Mouse (Mus musculus): ENCODE data around the gene Utp11.
"Not testable (repeated sequence)": the region's sequence is repeated elsewhere in the genome, so short reads cannot be mapped to it uniquely, and the experiment has no call there.

Utp11 gene

DNA sequence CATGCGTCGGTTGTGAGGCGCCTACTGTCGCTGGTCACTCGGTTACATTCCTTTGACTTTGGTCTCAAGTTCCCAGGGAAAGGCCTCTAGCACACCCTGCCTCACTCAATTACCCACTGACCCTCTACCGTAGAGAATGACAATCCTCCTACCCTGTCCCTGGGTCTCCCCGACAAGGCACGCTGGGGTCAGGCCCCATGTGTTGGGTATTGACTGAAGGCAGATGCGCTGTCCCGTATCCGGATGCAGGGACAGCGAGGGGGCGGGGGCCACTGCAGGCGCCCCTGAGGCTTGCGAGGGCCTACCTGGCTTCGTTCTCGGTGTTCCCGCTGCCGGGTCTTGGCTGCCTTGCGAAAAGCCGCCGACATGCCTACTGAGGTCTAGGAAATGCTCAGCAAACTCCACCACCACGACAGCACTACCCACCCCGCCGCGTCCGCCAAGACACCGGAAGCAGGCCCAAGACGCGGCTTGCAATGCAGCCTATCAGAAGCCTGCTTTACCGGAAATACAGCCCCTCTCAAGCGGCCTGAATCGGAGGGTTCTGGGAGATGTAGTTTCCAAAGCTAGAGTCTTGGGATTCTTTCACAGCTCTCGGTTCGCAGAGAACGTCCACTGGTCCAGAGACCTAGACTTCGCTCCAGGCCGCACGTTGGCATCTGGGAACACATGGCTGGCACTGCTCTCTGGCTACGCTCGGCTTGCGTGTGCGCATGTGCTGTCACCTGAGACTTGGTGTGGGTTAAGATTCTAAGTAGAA, at the start of gene Utp11:
Gene Utp11, minus strand, starts transcription at position 466 of the 760 bp plus-strand sequence.
- peak; percentile 87 for DNase-seq (ENCODE audit: low spot score)

DNA sequence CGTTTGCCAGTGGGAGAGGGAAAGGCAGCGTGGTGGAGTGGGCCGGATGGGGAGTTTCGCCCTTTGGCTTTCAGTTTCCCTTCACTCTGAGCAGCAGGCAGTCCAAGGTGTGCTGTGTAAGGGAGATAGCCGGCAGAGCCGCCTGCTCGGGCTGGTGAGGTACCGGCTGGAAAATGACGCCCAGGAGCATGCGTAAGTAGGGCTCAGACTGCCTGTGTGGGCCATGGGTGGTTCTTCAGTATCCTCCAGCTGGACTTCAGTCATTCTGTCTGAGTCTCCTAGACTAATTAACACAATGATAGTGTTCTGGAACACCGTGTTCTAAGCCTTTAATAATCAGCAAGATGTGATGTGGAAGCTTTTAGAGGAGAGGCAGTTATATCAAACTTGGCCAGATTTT, 49.4 kb upstream of the Utp11 start:
- no peak for DNase-seq (ENCODE audit: low spot score)

GRCm38 (mm10) chr4:124741376-124742343, 48.3 kb upstream of the Utp11 start, which contains the start of gene Inpp5b:
TSS of gene Inpp5b (plus strand) at chr4:124741850.
- DNase-seq (ENCODE audit: low spot score) = peak; percentile 82

DNA sequence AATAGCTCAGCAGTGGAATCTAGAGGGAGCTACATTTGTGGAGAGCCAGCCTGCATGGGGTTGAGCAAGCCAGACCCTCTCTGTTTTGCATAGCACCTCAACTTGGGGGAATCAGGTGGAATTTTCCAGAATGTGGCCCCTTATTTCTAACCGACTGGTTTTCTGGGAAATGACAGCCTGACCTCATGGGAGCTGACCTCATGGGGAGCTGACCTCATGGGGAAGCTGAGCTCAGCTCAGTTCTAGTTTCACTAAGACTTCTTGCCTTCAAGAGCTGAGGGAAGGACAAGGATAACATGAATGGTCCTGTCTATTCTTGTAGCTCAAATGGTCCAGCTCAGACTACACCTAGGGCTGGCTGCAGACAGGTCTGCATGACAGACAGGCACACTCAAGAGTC, 45.4 kb upstream of the Utp11 start:
- no peak for DNase-seq (ENCODE audit: low spot score)

DNA sequence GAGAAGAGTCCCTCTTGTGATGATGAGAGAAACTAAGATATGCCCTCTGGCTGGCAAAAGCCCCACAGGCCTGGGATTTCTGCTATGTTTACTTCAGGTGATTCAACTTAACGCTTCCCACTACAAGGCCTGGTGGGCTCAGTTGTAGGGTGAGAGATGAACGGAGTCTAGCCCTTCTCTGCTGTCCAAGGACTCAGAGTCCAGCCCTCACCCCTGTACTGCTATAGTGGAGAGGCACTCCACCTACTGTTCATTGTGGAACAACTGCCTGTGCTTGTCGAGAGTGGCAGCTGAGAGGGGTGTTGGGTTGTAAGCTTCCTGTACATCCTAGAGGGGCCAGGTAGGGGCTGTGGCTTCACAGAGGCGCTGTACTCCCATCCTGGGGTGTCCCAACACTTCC, 44.6 kb upstream of the Utp11 start:
- DNase-seq (ENCODE audit: low spot score) = no peak

DNA sequence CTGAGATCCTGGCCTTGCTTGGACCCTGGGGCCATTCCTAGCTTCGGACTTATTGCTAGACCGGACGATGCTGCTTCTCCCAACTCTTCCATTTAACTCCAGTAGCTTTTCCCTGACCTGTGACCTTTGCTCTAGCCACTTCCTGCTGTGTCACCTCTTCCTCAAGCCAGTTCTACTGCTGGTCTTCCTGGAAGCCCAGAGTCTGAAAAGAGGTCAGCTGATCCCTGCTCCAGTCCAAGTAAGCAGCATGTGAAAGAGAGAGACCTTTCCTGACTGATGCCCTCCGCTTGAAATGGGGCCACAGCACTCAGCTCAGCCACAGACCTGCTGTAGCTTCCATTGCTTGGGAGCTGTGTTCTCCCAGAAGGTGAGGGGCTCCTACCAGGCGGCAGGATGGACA, 44.1 kb upstream of the Utp11 start:
- DNase-seq (ENCODE audit: low spot score) = no peak

DNA sequence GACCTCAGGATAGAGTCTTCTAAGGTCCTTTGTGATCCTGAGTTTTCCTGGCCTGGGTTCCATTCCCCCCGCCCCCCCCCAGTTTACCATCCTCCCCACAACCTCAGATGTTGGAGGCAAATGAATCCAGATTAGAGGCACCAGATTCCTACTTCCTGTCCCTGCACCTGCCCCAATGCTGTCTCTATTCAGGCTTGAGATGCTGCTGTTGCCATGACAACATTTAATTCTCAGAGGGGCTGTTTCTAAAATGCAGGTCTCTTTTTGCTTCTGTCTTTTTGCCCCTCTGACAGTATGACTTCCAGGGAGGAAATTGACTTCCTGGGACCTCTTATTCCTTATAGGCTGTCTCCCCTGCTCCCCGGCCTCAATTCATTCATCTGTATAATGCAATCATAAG, 43.6 kb upstream of the Utp11 start:
- no peak for DNase-seq (ENCODE audit: low spot score)

DNA sequence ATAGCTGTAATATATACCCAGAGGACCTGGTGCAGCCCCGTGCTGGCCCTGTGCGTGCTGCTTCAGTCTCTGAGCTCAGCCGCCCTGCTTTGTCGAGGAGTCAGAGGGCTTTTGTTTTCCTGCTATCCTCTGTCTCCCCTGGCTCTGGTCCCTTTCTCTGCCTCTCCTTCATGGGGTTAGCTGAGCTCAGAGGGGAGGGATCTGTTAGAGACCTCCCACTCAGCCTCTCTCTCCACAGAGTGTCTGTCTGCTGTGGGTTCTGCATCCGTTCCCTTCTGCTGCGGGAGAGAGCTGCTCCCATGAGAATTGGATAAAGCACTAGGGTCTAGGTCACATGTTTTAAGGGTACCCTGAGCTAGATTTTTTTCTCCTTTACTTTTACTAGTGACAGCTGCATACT, 32.7 kb upstream of the Utp11 start:
- DNase-seq (ENCODE audit: low spot score) = no peak

DNA sequence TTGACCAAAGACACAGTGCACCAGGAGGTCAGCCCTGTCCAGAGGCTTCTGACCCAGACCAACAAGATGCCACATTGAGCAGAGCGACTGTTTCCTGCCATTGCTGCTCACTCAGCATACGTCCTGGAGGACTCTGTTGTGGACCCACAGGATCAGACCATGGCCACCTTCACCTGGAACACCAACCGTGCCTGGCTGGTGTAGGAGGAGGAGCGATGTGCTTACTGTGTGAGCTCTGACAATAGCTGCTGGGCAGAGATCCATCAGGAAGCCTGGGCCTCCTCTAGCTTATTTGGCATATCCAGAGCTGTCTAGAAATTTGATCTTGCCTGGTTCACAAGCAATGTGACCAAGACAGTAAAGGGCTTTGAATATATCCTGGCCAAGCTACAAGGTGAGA, 25.7 kb upstream of the Utp11 start:
- no peak for DNase-seq (ENCODE audit: low spot score)

DNA sequence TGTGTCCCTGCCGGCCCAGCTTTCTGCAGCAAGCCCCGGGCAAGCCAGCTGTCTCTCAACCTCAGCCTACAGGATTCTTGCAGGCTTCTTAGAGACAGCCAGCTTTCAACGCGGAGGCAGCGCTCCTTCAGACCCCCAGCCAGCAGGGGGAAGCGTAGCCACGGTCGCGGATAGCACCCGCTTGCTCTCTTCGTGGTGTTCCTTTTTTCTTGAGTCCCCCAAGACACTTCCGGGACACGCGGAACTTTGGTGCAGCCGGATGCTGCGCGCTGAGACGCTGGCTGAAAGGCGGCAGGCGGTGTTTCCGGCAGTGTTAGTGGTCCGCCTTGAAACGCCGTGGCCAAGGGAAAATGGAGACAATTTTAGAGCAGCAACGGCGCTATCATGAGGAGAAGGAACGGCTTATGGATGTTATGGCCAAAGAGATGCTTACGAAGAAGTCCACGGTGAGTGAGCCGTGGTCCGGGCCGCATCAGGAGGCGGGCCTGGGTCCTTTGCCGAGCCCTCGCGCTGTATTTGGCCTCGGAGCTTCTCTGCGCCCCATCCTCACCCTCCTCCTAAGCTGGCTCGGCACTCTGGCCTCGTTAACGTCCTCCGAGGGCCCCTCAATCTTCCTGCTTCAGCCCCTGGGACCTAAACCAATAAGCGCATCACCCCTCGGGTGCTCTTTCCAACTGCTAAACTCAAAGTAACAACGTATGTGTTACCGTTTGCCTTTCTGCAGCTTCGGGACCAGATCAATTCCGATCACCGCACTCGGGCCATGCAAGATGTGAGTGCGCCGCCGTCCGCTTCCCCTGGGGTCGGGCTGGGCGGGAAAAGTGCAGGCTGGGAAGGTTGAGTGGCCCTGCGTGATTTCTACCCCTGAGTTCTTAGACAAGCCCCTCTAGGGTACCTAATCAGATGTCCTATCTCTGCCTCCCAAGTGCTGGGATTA, 21.4 kb upstream of the Utp11 start, which contains the start of gene Sf3a3:
Gene Sf3a3, plus strand, starts transcription at position 232 of the 937 bp plus-strand sequence.
- DNase-seq (ENCODE audit: low spot score) = peak; percentile 93

DNA sequence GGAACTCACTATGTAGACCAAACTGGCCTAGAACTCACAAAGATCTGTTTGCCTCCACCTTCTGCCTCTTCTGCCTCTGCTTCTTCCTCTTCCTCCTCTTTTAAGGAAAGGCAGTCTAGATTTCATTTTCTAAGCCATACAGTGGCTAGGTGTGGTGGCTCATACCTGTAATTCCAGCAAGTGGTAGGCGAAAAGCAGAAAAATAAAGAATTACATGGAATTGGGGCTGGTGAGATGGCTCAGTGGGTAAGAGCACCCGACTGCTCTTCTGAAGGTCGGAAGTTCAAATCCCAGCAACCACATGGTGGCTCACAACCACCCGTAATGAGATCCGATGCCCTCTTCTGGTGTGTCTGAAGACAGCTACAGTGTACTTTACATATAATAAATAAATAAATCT, 20.4 kb upstream of the Utp11 start:
- DNase-seq (ENCODE audit: low spot score) = not testable (repeated sequence)

GRCm38 (mm10) chr4:124712618-124713017, 19.2 kb upstream of the Utp11 start:
- DNase-seq (ENCODE audit: low spot score) = no peak

DNA sequence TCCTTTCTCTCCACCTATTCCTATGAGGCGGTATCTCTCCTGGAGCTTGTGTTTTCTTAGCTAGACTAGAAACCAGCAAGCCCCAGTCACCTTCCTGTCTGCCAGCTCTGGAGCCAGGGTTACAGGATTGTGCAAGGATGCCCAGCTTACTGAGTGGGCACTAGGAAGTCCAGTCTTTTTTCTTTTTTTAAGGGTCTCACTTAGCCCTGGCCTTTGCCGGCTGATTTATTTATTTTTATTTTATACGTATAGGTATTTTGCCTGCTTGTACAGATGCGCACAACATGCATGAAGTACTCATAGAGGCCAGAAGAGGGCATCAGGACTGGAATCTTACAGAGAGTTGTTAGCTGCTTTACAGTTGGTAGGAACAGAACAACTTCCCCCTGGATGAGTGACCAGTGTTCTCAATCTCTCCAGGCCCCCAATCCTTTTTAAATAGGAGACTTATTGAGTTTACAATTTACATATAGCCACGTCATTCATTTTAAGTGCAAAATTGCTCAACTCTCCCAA, 17.4 kb upstream of the Utp11 start:
- peak; percentile 40 for DNase-seq (ENCODE audit: low spot score)

DNA sequence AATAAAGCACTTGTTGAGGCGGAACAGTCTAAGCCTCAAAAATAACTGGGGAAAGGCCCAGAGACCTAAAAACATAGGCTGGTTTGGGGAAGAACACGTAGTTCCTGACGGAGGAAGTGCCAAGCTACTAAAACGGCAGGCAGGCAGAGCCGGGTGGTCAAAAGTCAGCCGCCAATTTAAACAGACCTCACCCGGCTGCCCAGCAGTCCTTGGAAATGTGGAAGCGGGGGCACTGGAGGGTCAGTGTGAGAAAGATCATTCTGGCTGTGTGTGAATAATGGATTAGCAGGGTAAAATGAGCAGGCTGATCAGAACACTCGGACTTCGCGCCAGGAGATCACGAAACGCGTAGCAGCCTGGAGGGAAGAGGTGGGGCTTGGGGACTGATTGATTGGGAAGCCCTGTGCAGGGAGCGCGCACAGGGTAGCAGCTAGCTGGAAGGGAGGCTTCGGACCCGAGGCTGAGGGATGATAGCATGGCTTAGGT, 16.6 kb upstream of the Utp11 start:
- peak; percentile 48 for DNase-seq (ENCODE audit: low spot score)

DNA sequence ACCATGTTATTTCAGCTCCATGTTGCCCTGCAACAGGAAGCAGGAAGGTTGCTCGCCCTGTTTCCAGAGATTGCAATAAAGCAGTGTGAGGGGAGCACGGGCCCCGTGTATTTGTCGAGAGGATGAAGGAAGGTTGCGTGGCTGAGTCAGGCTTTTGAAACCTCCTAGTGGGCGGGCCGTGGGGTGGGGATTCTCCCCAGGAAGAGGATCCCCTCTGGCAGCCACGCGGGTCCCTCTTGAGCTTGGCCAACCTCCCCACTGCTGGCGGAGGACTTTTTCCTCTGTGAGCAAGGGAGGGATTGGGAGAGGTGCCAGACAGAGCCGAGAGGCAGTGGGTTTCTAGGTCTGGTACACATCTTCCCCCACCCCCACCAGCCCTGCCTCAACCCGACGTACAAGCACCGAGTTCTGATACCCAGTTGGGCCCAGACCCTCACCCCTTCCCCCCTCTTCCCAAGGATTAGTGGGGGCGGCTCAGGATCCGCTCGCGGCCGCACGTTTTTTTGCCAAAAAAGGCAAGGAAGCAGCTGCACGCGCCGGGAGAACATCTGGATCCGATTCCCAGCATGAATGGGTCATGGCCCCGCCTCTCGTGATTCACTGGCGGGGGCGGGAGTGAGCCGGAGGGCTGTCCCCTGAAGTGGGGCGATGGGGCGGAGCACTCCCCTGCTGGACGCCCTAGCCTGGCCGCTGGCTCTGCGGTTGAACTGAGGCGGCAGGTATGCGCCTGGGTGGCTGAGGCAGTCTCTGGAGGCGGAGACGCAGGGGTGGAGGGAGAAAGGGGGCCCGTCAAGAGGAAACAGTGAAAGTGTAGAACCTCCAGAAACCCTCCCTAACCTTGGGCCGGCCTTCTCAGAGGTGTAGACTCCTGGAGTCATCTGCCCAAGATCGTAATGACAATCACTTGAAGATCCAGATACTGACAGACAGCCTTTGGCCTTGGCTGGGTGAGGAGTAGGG, 15.4 kb upstream of the Utp11 start:
- peak; percentile 92 for DNase-seq (ENCODE audit: low spot score)

GRCm38 (mm10) chr4:124708200-124708517, 14.8 kb upstream of the Utp11 start:
- DNase-seq (ENCODE audit: low spot score) = not testable (repeated sequence)

DNA sequence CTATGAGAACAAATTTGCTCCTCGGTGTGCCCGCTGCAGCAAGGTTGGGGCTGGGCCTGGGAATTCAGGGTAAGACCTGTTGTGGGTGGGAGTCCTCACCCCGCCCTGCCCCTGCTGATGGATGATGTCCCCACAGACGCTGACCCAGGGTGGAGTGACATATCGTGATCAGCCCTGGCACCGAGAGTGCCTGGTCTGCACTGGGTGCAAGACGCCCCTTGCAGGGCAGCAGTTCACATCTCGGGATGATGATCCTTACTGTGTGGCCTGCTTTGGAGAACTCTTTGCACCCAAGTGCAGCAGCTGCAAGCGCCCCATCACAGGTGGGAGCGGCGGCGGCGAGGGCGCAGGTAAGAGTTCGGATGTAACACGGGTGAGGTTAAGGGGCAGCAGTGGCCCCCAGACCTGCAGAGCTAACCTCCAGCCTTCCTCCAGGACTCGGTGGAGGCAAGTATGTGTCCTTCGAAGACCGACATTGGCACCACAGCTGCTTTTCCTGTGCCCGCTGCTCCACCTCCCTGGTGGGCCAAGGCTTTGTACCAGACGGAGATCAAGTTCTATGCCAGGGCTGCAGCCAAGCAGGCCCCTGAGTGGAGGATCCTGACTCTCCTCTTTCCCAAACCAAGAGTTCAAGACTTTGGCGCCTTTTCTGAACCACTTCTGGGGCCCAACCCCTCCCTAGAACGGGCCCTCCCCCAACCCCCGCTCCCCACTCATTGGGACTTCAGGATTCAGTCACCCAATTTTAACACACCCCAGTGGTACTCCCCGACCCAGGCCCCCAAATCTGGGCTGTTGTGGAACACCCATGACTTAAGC, 14.2 kb upstream of the Utp11 start:
- not testable (repeated sequence) for DNase-seq (ENCODE audit: low spot score)

DNA sequence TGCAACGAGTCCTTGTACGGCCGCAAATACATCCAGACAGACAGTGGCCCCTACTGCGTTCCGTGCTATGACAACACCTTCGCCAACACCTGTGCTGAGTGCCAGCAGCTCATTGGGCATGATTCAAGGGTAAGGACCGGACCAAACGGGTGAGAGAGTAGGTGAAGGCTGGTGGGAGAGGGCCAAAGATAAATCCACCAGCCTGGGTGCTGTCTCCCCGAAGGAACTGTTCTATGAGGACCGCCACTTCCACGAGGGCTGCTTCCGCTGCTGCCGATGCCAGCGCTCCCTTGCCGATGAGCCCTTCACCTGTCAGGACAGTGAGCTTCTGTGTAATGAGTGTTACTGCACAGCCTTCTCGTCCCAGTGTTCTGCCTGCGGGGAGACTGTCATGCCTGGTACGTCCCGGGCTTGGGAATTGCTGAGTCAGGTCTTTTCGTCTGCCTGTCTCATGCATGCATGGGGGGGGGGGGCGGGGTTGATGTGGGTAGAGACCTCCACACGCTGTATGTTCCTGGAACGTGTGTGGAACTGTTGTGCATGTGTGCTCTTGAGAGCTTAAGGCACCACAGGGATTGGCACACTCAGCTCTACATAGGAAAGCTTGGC, 12.4 kb upstream of the Utp11 start:
- no peak for DNase-seq (ENCODE audit: low spot score)
